Mouse (Mus musculus) C2C12 (cell line): ENCODE data around the gene Arl2. TPM values are rescaled to one million over a fixed set of nuclear protein-coding genes. Genes with fewer than 3 reads are reported as not detected.
"Not testable (repeated sequence)": the region's sequence is repeated elsewhere in the genome, so short reads cannot be mapped to it uniquely, and the experiment has no call there.

Source experiments
- H3K27me3 ChIP-seq: one replicate; pipeline ENCODE4 v1.6.1; 2011; ENCODE audit not compliant: control insufficient read depth, insufficient read depth, insufficient read length
- H3K36me3 ChIP-seq: one replicate; pipeline ENCODE4 v1.6.1; 2011; ENCODE audit not compliant: control insufficient read depth, insufficient read depth
- H3K4me3 ChIP-seq: one replicate; pipeline ENCODE4 v1.5.1; 2011; ENCODE audit warnings: mild to moderate bottlenecking, control low read depth; ENCODE audit not compliant: poor library complexity, insufficient read depth, severe bottlenecking
- H3K79me2 ChIP-seq: one replicate; pipeline ENCODE4 v1.6.1; 2011; ENCODE audit not compliant: control insufficient read depth, insufficient read depth
- H3K79me3 ChIP-seq: one replicate; pipeline ENCODE4 v1.6.1; 2011; ENCODE audit warnings: low read depth, control low read depth
- H3ac ChIP-seq: one replicate; pipeline ENCODE3; 2011; ENCODE audit warnings: low read depth; ENCODE audit not compliant: control insufficient read depth, insufficient read length
- CEBPB ChIP-seq: IDR thresholded peaks from one replicate; pipeline ENCODE4 v1.6.1; 2011; ENCODE audit warnings: low read depth, mild to moderate bottlenecking, control low read depth, moderate library complexity
- CTCF ChIP-seq: IDR thresholded peaks from one replicate; pipeline ENCODE4 v1.5.1; 2011; ENCODE audit not compliant: control insufficient read depth, insufficient read depth, insufficient read length
- FOSL1 ChIP-seq: IDR thresholded peaks from one replicate; pipeline ENCODE4 v1.8.0; 2011; ENCODE audit warnings: mild to moderate bottlenecking, low read length; ENCODE audit not compliant: poor library complexity, insufficient read depth, severe bottlenecking
- MAX ChIP-seq: IDR thresholded peaks from one replicate; pipeline ENCODE4 v1.6.1; 2011; ENCODE audit warnings: mild to moderate bottlenecking, control low read depth
- MYOD1 ChIP-seq: IDR thresholded peaks from one replicate; pipeline ENCODE4 v1.6.1; 2011; ENCODE audit warnings: low read depth; ENCODE audit not compliant: control insufficient read depth, insufficient read length
- MYOG ChIP-seq: IDR thresholded peaks from one replicate; pipeline ENCODE4 v1.6.1; 2011; ENCODE audit not compliant: control insufficient read depth, insufficient read length; ENCODE audit errors: extremely low read depth
- USF1 ChIP-seq: IDR thresholded peaks from one replicate; pipeline ENCODE4 v1.6.1; 2011; ENCODE audit warnings: low read depth, mild to moderate bottlenecking, control low read depth, moderate library complexity
- polyA plus RNA-seq: library from polyadenylated mRNA; unstranded; fragments of >200 nt; fragmentation: generic; extraction: Trizol; gene quantifications from one replicate; pipeline ENCODE4 v1.2.1, GENCODE M21; 2012; ENCODE audit warnings: missing spikeins

Arl2 gene
- polyA plus RNA-seq, 1 experiment = 78.3 TPM

GRCm38 (mm10) chr19:6144842-6145241, 3.5 kb upstream of the Arl2 start:
- Histone ChIP-seq H3K4me3 (no peak overlapping the region), H3K36me3 (no peaks in the 10 kb centered on the region)
- TF ChIP-seq MYOG (no peak), CTCF (no peak), USF1 (peak; percentile 3)

GRCm38 (mm10) chr19:6140678-6141393, 512 bp downstream of the Arl2 start, which contains the start of gene Batf2:
Gene Batf2, plus strand, starts transcription at chr19:6140983.
- TF ChIP-seq MAX (peak; percentile 6), USF1 (peak; percentile 95), CTCF (peak; percentile 92), MYOG (no peak)
- Histone ChIP-seq H3K4me3 (peak within 1 kb of the TSS; percentile 56), H3K79me2 (peaks cover 8% of the 10 kb centered on the region), H3K27me3 (peaks cover 7% of the 10 kb centered on the region), H3K36me3 (no peaks in the 10 kb centered on the region), H3ac (peak within 1 kb of the TSS; percentile 97), H3K79me3 (no peaks in the 10 kb centered on the region)

More at GRCm38 (mm10) chr19:6144842-6145241, 3.5 kb upstream of the Arl2 start:
- Histone ChIP-seq H3K79me3 (no peaks in the 10 kb centered on the region), H3K27me3 (peaks cover 14% of the 10 kb centered on the region), H3K79me2 (peaks cover 8% of the 10 kb centered on the region), H3ac (no peak overlapping the region)

GRCm38 (mm10) chr19:6140374-6140677, 1.0 kb downstream of the Arl2 start:
- H3K4me3 ChIP-seq = peak overlapping the region; percentile 56
- no peaks in the 10 kb centered on the region for H3K79me3 ChIP-seq
- peaks cover 8% of the 10 kb centered on the region for H3K79me2 ChIP-seq
- H3K27me3 ChIP-seq = peaks cover 6% of the 10 kb centered on the region
- H3K36me3 ChIP-seq = peaks cover 3% of the 10 kb centered on the region
- no peak for TF ChIP-seq MAX
- TF ChIP-seq FOSL1 = no peak
- peak overlapping the region; percentile 97 for H3ac ChIP-seq

GRCm38 (mm10) chr19:6139701-6140100, 1.6 kb downstream of the Arl2 start:
- no peak for TF ChIP-seq USF1
- no peak for TF ChIP-seq CEBPB
- no peak for TF ChIP-seq CTCF
- TF ChIP-seq MAX = no peak
- TF ChIP-seq MYOD1 = no peak
- no peak for TF ChIP-seq FOSL1
- no peak for TF ChIP-seq MYOG
- Histone ChIP-seq H3K27me3 (peaks cover under 1% of the 10 kb centered on the region), H3K79me2 (peaks cover 8% of the 10 kb centered on the region), H3K36me3 (peaks cover 3% of the 10 kb centered on the region), H3ac (no peak overlapping the region), H3K4me3 (no peak overlapping the region), H3K79me3 (no peaks in the 10 kb centered on the region)

- H3ac ChIP-seq = no peak overlapping the region
- TF ChIP-seq USF1 (no peak), MAX (peak; percentile 32), CEBPB (no peak), MYOG (no peak)
- no peaks in the 10 kb centered on the region for H3K27me3 ChIP-seq
- peaks cover 8% of the 10 kb centered on the region for H3K79me2 ChIP-seq
- peaks cover 9% of the 10 kb centered on the region for H3K36me3 ChIP-seq
- no peaks in the 10 kb centered on the region for H3K79me3 ChIP-seq
- H3K4me3 ChIP-seq = no peak overlapping the region
Observed at GRCm38 (mm10) chr19:6136397-6136796, 5.0 kb downstream of the Arl2 start.

DNA sequence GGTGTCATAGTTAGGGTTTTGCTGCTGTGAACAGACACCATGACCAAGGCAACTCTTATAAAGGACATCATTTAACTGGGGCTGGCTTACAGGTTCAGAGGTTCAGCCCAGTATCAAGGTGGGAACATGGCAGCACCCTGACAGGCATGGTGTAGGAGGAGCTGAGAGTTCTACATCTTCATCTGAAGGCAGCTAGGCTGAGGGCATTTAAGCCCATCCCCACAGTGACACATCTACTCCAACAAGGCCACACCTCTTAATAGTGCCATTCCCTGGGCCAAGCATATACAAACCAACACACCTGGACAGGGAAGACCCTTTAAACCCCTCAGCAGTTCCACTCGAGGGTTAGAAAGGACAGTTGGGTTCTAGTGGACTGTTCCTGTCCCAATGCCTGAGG, 8.2 kb downstream of the Arl2 start:
- not testable (repeated sequence) for H3K79me3 ChIP-seq, H3K36me3 ChIP-seq, H3K79me2 ChIP-seq, H3ac ChIP-seq, H3K27me3 ChIP-seq, H3K4me3 ChIP-seq

DNA sequence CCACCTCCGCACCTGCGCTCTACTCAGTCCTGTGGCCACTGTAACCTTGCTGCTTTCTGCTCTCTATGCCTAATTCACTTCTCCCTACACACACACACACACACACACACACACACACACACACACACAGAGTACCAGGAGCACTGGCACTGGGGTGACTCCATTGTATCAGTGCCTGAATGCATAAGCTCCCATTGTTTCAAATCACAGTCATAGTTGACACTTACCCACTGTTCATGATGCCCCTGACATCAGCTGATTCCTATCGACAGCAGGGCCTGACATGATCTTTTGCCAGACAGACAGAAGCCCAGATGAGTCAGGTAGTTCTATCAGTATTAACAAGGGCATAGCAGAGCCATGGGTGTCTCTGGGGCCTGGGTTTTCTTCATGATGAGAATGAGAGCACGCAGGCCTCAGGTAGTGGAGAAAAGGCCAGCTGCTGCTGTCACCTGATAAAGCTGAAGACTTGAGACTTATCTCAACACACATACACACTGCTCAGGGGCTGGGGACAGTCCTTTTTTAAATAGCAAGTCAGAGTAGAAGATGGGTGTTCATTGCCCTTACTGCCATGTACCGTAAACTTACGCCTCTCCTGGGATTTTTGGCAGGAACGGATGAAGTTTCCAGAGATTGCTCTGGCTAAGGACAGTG, 9.0 kb downstream of the Arl2 start:
- Histone ChIP-seq H3K27me3 (no peaks in the 10 kb centered on the region), H3K79me3 (no peaks in the 10 kb centered on the region), H3ac (no peak overlapping the region), H3K4me3 (no peak overlapping the region), H3K36me3 (peaks cover 9% of the 10 kb centered on the region), H3K79me2 (no peaks in the 10 kb centered on the region)
- TF ChIP-seq USF1 (no peak), MYOG (no peak), CTCF (no peak), MYOD1 (no peak), CEBPB (no peak), MAX (no peak), FOSL1 (no peak)

DNA sequence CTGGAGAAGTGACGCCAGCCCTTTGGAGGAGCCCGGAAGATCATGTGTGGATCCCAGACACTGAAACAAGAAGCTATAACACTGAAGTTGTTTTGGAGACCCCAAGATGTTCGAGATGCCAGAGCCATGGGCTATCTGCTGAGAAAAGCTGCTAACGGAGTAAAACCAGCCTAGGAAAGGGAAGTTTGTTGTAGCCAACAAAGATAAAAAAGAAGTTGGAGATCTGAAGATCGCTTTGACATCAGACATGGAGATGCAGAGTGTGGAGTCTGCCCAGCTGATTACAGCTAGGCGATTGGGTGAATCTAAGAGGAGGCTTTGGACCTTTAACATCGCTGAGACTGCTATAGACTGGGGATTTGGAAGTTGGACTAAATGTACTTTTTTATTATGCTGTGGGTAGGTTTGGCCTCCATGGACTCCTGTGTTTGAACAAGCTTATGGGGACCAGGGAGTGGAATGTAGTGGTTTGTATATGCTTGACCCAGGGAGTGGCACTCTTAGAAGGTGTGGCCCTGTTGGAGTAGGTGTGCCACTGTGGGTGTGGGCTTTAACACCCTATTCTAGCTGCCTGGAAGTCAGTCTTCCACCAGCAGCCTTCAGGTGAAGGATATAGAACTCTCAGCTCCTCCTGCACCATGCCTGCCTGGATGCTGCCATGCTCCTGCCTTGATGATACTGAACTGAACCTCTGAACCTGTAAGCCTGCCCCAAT, 10.8 kb downstream of the Arl2 start:
- not testable (repeated sequence) for H3ac ChIP-seq, H3K27me3 ChIP-seq, H3K79me3 ChIP-seq, H3K79me2 ChIP-seq, H3K4me3 ChIP-seq, H3K36me3 ChIP-seq
